Mouse (Mus musculus) intestine, embryonic 16.5 days (tissue): ENCODE results near the gene Tph1. TPM values are rescaled to one million over a fixed set of nuclear protein-coding genes. Genes with fewer than 3 reads are reported as not detected.
A peak's percentile ranks its signal among the peaks of the same experiment; 100 is the strongest.

ENCODE experiments used
- ATAC-seq: fragments of 200-750 bp; cut with Nextera tagmentation; 2 replicates; pipeline ENCODE4 v1.8.0; 2017; ENCODE audit warnings: moderate TSS enrichment, moderate library complexity
- H3K27ac ChIP-seq: fragments of 300-500 bp; sonication (generic); 2 replicates; pipeline ENCODE4 v1.5.1; 2014; ENCODE audit warnings: mild to moderate bottlenecking, low read length
- H3K27me3 ChIP-seq: fragments of 300-500 bp; sonication (generic); replicated peaks from 2 replicates; pipeline ENCODE4 v1.6.1; 2014; ENCODE audit warnings: low read length, control low read depth, mixed read lengths; ENCODE audit not compliant: control insufficient read depth, insufficient read depth
- H3K36me3 ChIP-seq: fragments of 300-500 bp; sonication (generic); 2 replicates; pipeline ENCODE4 v1.6.1; 2014; ENCODE audit warnings: low read length, control low read depth; ENCODE audit not compliant: control insufficient read depth, insufficient read depth
- H3K4me1 ChIP-seq: fragments of 300-500 bp; sonication (generic); 2 replicates; pipeline ENCODE4 v1.6.1; 2014; ENCODE audit warnings: low read length, control low read depth, mixed read lengths; ENCODE audit not compliant: control insufficient read depth, insufficient read depth
- H3K4me2 ChIP-seq: fragments of 300-500 bp; sonication (generic); 2 replicates; pipeline ENCODE4 v1.6.1; 2014; ENCODE audit warnings: low read depth, low read length, control low read depth
- H3K4me3 ChIP-seq: fragments of 300-500 bp; sonication (generic); 2 replicates; pipeline ENCODE4 v1.5.1; 2014; ENCODE audit warnings: mild to moderate bottlenecking, low read length
- H3K9ac ChIP-seq: fragments of 300-500 bp; sonication (generic); 2 replicates; pipeline ENCODE4 v1.6.1; 2014; ENCODE audit warnings: low read depth, low read length
- H3K9me3 ChIP-seq: fragments of 300-500 bp; sonication (generic); 2 replicates; pipeline ENCODE4 v1.6.1; 2016; ENCODE audit warnings: low read length, control low read depth; ENCODE audit not compliant: control insufficient read depth
- WGBS: fragments of 180-500 bp; shearing (Covaris S2); extraction: QIAGEN DNeasy Blood & Tissue Kit; methylation state at CpG from one replicate; pipeline ENCODE4 v1.1.7; 2014; 5-methylcytosine and 5-hydroxymethylcytosine counted together
- polyA plus RNA-seq: library from polyadenylated mRNA; unstranded; fragments of >200 nt; fragmentation: Nextera tagmentation; extraction: Ambion mirVana; gene quantifications from 2 replicates; pipeline ENCODE4 v1.2.1, GENCODE M21; 2015

The Tph1 gene
- 2.4 and 2.6 TPM in 2 replicates for polyA plus RNA-seq

DNA sequence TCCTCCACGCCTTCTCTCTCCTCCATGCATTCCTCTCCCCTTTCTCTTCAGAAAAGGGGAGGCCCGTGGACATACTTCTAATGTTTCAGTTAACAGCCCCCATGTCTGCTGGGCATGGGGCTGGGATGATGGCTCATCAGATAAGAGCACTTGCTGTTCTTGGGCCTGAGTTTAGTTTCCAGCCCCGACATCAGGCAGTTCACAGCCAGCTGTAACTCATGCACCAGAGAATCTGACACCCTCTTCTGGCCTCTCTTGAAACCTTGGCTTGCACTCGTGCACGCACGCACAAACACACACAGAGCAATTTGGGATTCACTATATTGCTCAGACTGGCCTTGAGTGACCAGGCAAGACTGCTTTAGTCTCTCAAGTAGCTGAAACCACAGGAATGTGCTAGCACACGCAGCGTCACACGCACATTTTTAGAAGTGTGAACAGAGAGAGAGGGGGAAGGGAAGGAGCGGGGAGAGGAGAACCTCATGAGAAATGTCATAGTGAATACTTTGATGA lies at the start of gene Tph1:
TSS of gene Tph1 (minus strand) at position 378 of the 513 bp plus-strand sequence.
- WGBS = 41% methylated on average over 10 of the region's 10 CpGs
- ATAC-seq = no peak
- no peak within 1 kb of the TSS for H3K9ac ChIP-seq
- H3K36me3 ChIP-seq = no peaks in the 10 kb centered on the region
- no peak within 1 kb of the TSS for H3K27ac ChIP-seq
- 0 out of 2 replicates have a peak, but pooled peaks cover under 1% of the 10 kb centered on the region for H3K4me1 ChIP-seq
- H3K4me2 ChIP-seq = no peak within 1 kb of the TSS
- H3K4me3 ChIP-seq = no peak within 1 kb of the TSS
- H3K9me3 ChIP-seq = no peaks in the 10 kb centered on the region
- peaks cover 3% of the 10 kb centered on the region; the same call in 1 of the 2 replicates for H3K27me3 ChIP-seq

GRCm38 (mm10) chr7:46720460-46720859 lies 48.1 kb upstream of the Tph1 start:
- WGBS = 77% methylated on average over 9 of the region's 9 CpGs
- ATAC-seq = no peak
- H3K4me2 ChIP-seq = no peak overlapping the region
- H3K4me3 ChIP-seq = no peak overlapping the region
- no peaks in the 10 kb centered on the region for H3K9me3 ChIP-seq
- no peaks in the 10 kb centered on the region for H3K27me3 ChIP-seq
- H3K36me3 ChIP-seq = no peaks in the 10 kb centered on the region
- no peak overlapping the region for H3K27ac ChIP-seq
- H3K9ac ChIP-seq = no peak overlapping the region
- peaks cover 3% of the 10 kb centered on the region; the same call in 1 of the 2 replicates for H3K4me1 ChIP-seq

DNA sequence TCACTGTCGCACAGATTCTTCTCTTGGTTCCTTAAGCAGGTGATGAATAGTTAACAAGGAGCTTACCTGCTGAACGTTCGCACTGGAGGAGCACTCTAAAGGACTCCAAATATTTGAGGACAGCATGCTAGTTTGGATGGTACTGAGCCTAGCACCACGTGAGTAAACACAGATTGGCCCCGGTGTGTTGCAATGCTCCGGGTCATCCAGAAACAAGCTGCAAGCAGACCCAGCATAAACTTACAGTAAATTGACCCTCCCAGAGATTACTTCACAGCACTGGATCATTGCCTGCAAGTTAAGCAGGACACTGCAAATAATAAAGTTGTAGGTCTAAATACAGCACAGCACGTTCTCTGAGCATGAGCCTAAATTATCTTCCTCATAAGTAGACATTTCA lies 47.2 kb upstream of the Tph1 start:
- ATAC-seq = peak; percentile 67
- 53% methylated on average over 7 of the region's 7 CpGs for WGBS
- Histone ChIP-seq H3K4me2 (no peak overlapping the region), H3K27ac (no peak overlapping the region), H3K9ac (no peak overlapping the region), H3K4me1 (peaks cover 3% of the 10 kb centered on the region; the same call in 1 of the 2 replicates), H3K9me3 (no peaks in the 10 kb centered on the region), H3K27me3 (no peaks in the 10 kb centered on the region), H3K36me3 (no peaks in the 10 kb centered on the region), H3K4me3 (no peak overlapping the region)

DNA sequence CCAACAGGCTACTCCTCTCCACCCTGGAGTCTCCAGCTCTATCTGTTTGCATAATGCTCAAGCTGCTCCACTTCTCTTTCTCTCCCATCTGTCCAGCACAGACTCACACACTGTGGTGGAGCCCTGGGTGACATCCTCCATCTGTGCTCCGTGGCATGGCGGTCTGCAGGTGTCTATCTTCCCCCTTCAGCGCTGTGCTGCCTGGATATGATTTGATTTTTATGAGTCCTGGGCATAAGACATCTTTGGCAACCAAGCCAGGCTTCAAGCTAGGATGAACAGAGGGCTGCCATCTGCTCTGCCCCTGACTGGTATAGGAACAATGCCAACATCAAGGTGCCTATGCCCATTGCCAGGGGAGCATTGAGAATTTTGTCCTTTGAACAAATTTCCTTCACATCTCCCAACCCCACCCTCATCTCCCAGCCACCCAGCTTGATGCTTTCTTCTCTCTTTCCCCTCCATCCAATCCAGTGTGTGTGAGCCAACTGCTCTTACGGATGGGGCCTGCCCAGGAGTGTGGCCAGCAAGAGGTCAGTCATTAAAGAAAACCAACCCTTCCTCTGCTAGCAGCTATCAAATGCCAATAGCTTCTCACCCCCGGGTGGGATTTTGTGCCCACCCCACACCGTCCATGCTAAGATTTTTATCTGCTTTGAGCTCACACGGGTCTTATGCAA lies 46.4 kb upstream of the Tph1 start:
- ATAC-seq = no peak
- H3K4me2 ChIP-seq = no peak overlapping the region
- no peak overlapping the region for H3K9ac ChIP-seq
- H3K27ac ChIP-seq = no peak overlapping the region
- no peaks in the 10 kb centered on the region for H3K9me3 ChIP-seq
- H3K4me3 ChIP-seq = no peak overlapping the region
- WGBS = 84% methylated on average over 7 of the region's 7 CpGs
- H3K36me3 ChIP-seq = no peaks in the 10 kb centered on the region
- no peaks in the 10 kb centered on the region; the same call in 1 of the 2 replicates for H3K4me1 ChIP-seq
- no peaks in the 10 kb centered on the region for H3K27me3 ChIP-seq

DNA sequence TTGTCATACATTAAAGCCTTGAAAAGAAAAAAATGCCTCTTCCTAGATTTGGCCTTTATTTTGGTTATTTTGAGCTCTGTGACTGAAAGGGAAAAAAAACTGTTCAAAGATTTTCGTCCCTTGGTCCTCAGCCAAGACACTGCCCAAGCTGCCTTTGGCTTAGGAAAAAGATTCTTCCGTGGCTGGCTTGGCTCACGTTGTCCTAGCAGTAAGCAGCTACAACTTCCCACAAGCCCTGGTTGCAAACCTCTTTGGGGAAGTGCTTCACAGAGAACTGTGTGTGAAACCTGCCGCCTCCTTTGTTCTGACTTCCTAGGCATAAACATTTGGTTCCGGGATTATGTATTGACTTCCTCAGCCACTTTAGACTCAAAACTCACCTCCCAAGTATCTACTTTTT lies 44.6 kb upstream of the Tph1 start:
- H3K9me3 ChIP-seq = no peaks in the 10 kb centered on the region
- no peak overlapping the region for H3K27ac ChIP-seq
- WGBS = 46% methylated on average over 5 of the region's 5 CpGs

DNA sequence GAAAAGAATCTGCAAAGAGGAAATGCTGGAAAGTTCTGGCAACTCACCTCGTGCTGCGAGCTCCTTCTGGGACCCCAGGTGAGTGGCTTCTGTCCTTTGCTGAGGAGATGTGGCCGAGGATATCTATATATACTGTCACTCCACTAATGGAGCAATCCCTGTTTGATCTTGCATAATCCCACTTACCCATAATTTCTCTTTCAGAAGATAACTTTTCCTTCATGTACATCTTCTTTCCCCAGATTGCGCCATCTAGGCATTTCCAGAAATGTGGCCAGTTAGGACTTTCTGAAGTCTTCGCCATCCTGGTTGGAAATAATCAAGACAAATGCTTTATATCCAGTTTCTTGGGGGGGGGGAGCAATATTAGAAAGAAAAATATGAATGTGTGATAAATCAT lies 43.3 kb upstream of the Tph1 start, which contains the start of gene Saa3:
TSS of gene Saa3 (minus strand) at position 101 of the 400 bp plus-strand sequence.
- no peak within 1 kb of the TSS for H3K9ac ChIP-seq
- no peak within 1 kb of the TSS for H3K4me3 ChIP-seq
- no peaks in the 10 kb centered on the region for H3K36me3 ChIP-seq
- no peaks in the 10 kb centered on the region; the same call in 1 of the 2 replicates for H3K4me1 ChIP-seq
- WGBS = 90% methylated on average over 5 of the region's 5 CpGs
- no peaks in the 10 kb centered on the region for H3K27me3 ChIP-seq
- no peak within 1 kb of the TSS for H3K27ac ChIP-seq
- no peak for ATAC-seq
- H3K9me3 ChIP-seq = no peaks in the 10 kb centered on the region
- H3K4me2 ChIP-seq = no peak within 1 kb of the TSS

More for the DNA sequence above, 44.6 kb upstream of the Tph1 start:
- Histone ChIP-seq H3K36me3 (no peaks in the 10 kb centered on the region), H3K4me3 (no peak overlapping the region), H3K4me1 (no peaks in the 10 kb centered on the region; the same call in 1 of the 2 replicates), H3K4me2 (no peak overlapping the region), H3K9ac (no peak overlapping the region), H3K27me3 (no peaks in the 10 kb centered on the region)
- ATAC-seq = no peak

- Histone ChIP-seq H3K9ac (no peak overlapping the region), H3K36me3 (no peaks in the 10 kb centered on the region), H3K27ac (no peak overlapping the region), H3K4me3 (no peak overlapping the region), H3K4me2 (no peak overlapping the region), H3K4me1 (0 out of 2 replicates have a peak, but pooled peaks cover under 1% of the 10 kb centered on the region), H3K27me3 (no peaks in the 10 kb centered on the region), H3K9me3 (no peaks in the 10 kb centered on the region)
- ATAC-seq = no peak
- 33% methylated on average over 6 of the region's 6 CpGs for WGBS
Measured at GRCm38 (mm10) chr7:46714518-46714917, 42.2 kb upstream of the Tph1 start.

GRCm38 (mm10) chr7:46712250-46712649 lies 39.9 kb upstream of the Tph1 start:
- no peak for ATAC-seq
- H3K4me3 ChIP-seq = no peak overlapping the region
- H3K4me2 ChIP-seq = no peak overlapping the region
- no peak overlapping the region for H3K27ac ChIP-seq
- WGBS = 60% methylated on average over 6 of the region's 6 CpGs
- H3K9ac ChIP-seq = no peak overlapping the region
- H3K4me1 ChIP-seq = 0 out of 2 replicates have a peak, but pooled peaks cover 4% of the 10 kb centered on the region
- no peaks in the 10 kb centered on the region for H3K27me3 ChIP-seq
- no peaks in the 10 kb centered on the region for H3K36me3 ChIP-seq
- no peaks in the 10 kb centered on the region for H3K9me3 ChIP-seq

GRCm38 (mm10) chr7:46710390-46710844 lies 38.1 kb upstream of the Tph1 start, which contains the start of gene Saal1:
Gene Saal1, minus strand, starts transcription at chr7:46710680.
- Histone ChIP-seq H3K4me1 (0 out of 2 replicates have a peak, but pooled peaks cover 4% of the 10 kb centered on the region), H3K9ac (peak within 1 kb of the TSS; percentile 93), H3K27ac (peak within 1 kb of the TSS; percentile 84), H3K27me3 (no peaks in the 10 kb centered on the region), H3K4me2 (peak within 1 kb of the TSS; percentile 44), H3K9me3 (no peaks in the 10 kb centered on the region), H3K4me3 (peak within 1 kb of the TSS; percentile 92), H3K36me3 (peaks cover 3% of the 10 kb centered on the region; the same call in 1 of the 2 replicates)
- WGBS = under 1% methylated on average over 32 of the region's 38 CpGs
- peak; percentile 96 for ATAC-seq
